Mouse (Mus musculus): ENCODE data around the gene Malrd1.

The Malrd1 gene

GRCm38 (mm10) chr2:16031559-16031958, 505.3 kb downstream of the Malrd1 start:
- no peak for DNase-seq (ENCODE audit: low read depth, low spot score)

GRCm38 (mm10) chr2:16032804-16033203, 506.5 kb downstream of the Malrd1 start:
- no peak for DNase-seq (ENCODE audit: low read depth, low spot score)

GRCm38 (mm10) chr2:16110696-16111095, 584.4 kb downstream of the Malrd1 start:
- DNase-seq (ENCODE audit: low read depth, low spot score) = no peak

GRCm38 (mm10) chr2:16113333-16113732, 587.1 kb downstream of the Malrd1 start:
- no peak for DNase-seq (ENCODE audit: low read depth, low spot score)

GRCm38 (mm10) chr2:16147999-16148398, 621.7 kb downstream of the Malrd1 start:
- no peak for DNase-seq (ENCODE audit: low read depth, low spot score)

GRCm38 (mm10) chr2:16152623-16153022, 626.3 kb downstream of the Malrd1 start:
- DNase-seq (ENCODE audit: low read depth, low spot score) = no peak

GRCm38 (mm10) chr2:16163246-16163989, 637.1 kb downstream of the Malrd1 start:
- DNase-seq (ENCODE audit: low read depth, low spot score) = no peak

GRCm38 (mm10) chr2:16168611-16169010, 642.3 kb downstream of the Malrd1 start:
- DNase-seq (ENCODE audit: low read depth, low spot score) = no peak

- DNase-seq (ENCODE audit: low read depth, low spot score) = no peak
Observed at GRCm38 (mm10) chr2:16172086-16172485, 645.8 kb downstream of the Malrd1 start.

- no peak for DNase-seq (ENCODE audit: low read depth, low spot score)
Observed at GRCm38 (mm10) chr2:16173355-16173754, 647.1 kb downstream of the Malrd1 start.

- no peak for DNase-seq (ENCODE audit: low read depth, low spot score)
Observed at GRCm38 (mm10) chr2:16182140-16182539, 655.9 kb downstream of the Malrd1 start.

GRCm38 (mm10) chr2:16183158-16183557, 656.9 kb downstream of the Malrd1 start:
- no peak for DNase-seq (ENCODE audit: low read depth, low spot score)

- no peak for DNase-seq (ENCODE audit: low read depth, low spot score)
Observed at GRCm38 (mm10) chr2:16210016-16210415, 683.7 kb downstream of the Malrd1 start.

- DNase-seq (ENCODE audit: low read depth, low spot score) = no peak
Observed at GRCm38 (mm10) chr2:16212752-16213151, 686.5 kb downstream of the Malrd1 start.

- no peak for DNase-seq (ENCODE audit: low read depth, low spot score)
Observed at GRCm38 (mm10) chr2:16214111-16214510, 687.8 kb downstream of the Malrd1 start.

- DNase-seq (ENCODE audit: low read depth, low spot score) = no peak
Observed at GRCm38 (mm10) chr2:16228187-16228832, 702.0 kb downstream of the Malrd1 start.

GRCm38 (mm10) chr2:16240861-16241260, 714.6 kb downstream of the Malrd1 start:
- DNase-seq (ENCODE audit: low read depth, low spot score) = no peak

GRCm38 (mm10) chr2:16243097-16243496, 716.8 kb downstream of the Malrd1 start:
- DNase-seq (ENCODE audit: low read depth, low spot score) = no peak

- no peak for DNase-seq (ENCODE audit: low read depth, low spot score)
Observed at GRCm38 (mm10) chr2:16248861-16249260, 722.6 kb downstream of the Malrd1 start.

- DNase-seq (ENCODE audit: low read depth, low spot score) = no peak
Observed at GRCm38 (mm10) chr2:16252274-16252673, 726.0 kb downstream of the Malrd1 start.

All from embryo, embryonic 11.5 days (tissue).